Mouse (Mus musculus) embryo, embryonic 10 days (tissue): Measurements from ENCODE around the gene Gzf1.

Experiments
- DNase-seq: peaks from one replicate; pipeline ENCODE4 v3.0.0-alpha.2; 2015; ENCODE audit warnings: low spot score

Gzf1 gene

GRCm38 (mm10) chr2:148706409-148707201 is 25.8 kb downstream of the Gzf1 start:
- peak; percentile 60 for DNase-seq

- DNase-seq = no peak
Observed at GRCm38 (mm10) chr2:148707202-148707530, 26.3 kb downstream of the Gzf1 start.

GRCm38 (mm10) chr2:148712326-148712725 is 31.5 kb downstream of the Gzf1 start:
- no peak for DNase-seq

GRCm38 (mm10) chr2:148717072-148717471 is 36.2 kb downstream of the Gzf1 start:
- no peak for DNase-seq

- DNase-seq = no peak
Observed at GRCm38 (mm10) chr2:148719271-148719995, 38.6 kb downstream of the Gzf1 start.

GRCm38 (mm10) chr2:148731614-148732326 is 50.9 kb downstream of the Gzf1 start:
- DNase-seq = peak; percentile 27

- peak; percentile 97 for DNase-seq
Observed at GRCm38 (mm10) chr2:148732327-148733000, 51.6 kb downstream of the Gzf1 start, which contains the start of gene Napb. Gene Napb, minus strand, starts transcription at chr2:148732467.
